Mouse (Mus musculus) heart, adult 9 months (tissue): ENCODE results near the gene Nup210l.

ENCODE experiments used
- DNase-seq, 2 experiments: peaks; one replicate each; pipeline ENCODE4 v3.0.0; 2022; ENCODE audit warnings: low spot score in 2 of 2

Gene Nup210l

GRCm38 (mm10) chr3:90255194-90255565 is 151.2 kb downstream of the Nup210l start:
- no peak for DNase-seq

GRCm38 (mm10) chr3:90255784-90256353 is 151.9 kb downstream of the Nup210l start:
- DNase-seq: no peak

GRCm38 (mm10) chr3:90256731-90257530 is 153.0 kb downstream of the Nup210l start:
- DNase-seq: no peak

DNA sequence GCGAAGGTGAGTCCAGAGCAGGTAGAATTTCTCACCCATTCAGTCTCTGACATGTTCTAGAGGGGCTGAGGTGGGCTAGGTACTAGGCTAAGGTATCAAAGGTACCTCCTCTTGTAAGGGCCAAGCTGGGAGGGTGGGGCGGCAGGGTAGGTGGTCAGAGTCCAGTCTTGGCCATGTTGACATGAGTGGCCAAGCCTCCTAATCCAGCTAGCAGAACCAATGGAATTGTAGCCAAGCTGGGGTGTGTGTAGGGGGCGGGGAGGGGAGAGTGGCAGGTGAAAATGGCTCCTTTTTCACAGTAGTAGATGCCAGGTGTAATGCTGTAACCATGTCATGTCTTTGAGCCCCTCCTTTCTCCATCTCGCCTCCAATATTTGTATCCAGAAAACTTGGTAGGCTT is 154.6 kb downstream of the Nup210l start:
- no peak for DNase-seq
